Mouse (Mus musculus): ENCODE measurements around the gene Pam.

GRCm38 (mm10) chr1:98129561-98130347, 34.3 kb upstream of the Pam start:
- no peak for TF ChIP-seq CTCF (IDR thresholded peaks at IDR 0.05; ENCODE audit: control insufficient read depth, insufficient read depth, low read length)
- TF ChIP-seq POLR2A (IDR thresholded peaks at IDR 0.05; ENCODE audit: borderline replicate concordance, control insufficient read depth, low read depth, low read length) = no peak
